Mouse (Mus musculus) erythroblast, embryonic 14.5 days (primary cell): ENCODE measurements around the gene Tgm2.

Source experiments
- GATA1 ChIP-seq: IDR thresholded peaks from 2 replicates; pipeline ENCODE4 v1.6.1; 2012; ENCODE audit warnings: low read length, inconsistent platforms, mixed read lengths
- TAL1 ChIP-seq: IDR thresholded peaks from 3 replicates; pipeline ENCODE4 v1.6.1; 2012; ENCODE audit warnings: low read length, inconsistent platforms, mixed read lengths

DNA sequence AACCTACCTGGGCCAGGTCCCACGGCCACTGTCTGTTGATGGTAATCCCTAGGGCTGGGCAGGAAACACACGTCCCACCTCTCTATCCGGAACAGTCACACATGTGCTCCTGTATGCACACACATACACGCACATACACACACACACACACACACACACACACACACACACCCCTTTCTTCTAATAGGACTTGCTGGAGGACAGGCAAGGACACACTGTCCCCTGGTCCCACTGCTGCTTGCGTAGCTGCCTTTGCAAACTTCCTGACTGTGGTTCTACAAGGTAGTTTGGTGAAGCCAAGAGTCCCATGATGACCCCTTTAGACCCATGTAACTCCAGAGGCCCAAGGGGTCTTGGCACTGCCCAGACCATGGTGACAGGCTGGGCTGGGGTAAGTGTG, 5.6 kb downstream of the Tgm2 start:
- TF ChIP-seq GATA1 (no peak), TAL1 (no peak)
